9 mouse cellular contexts compared by ENCODE assay signal in genomic region chr11:69766872-69767624, GRCm38 (mm10). TPM values are rescaled to one million over a fixed set of nuclear protein-coding genes. Genes with fewer than 3 reads are reported as not detected.
DNase-seq lines count a peak whose midpoint lies in the region; ATAC-seq and TF ChIP-seq lines count a peak whose summit lies in the region.
"Had no signal": no experiment of that assay in that cellular context is flagged by ENCODE, and none has a peak within 500 bp of the region (broad histone marks: within the 10 kb centered on the region; RNA-seq: fewer than 3 reads in every experiment).

No protein-coding gene starts in this region.

- H3K9ac ChIP-seq in liver, adult 2 months (ENCODE audit: low read depth, low read length): peak overlapping the region; percentile 97
- H3K9ac ChIP-seq in heart, embryonic 13.5 days: peak overlapping the region; percentile 97
- H3K9ac ChIP-seq in limb, embryonic 13.5 days: peak overlapping the region; percentile 96
- H3K9ac ChIP-seq in neural tube, embryonic 13.5 days: peak overlapping the region; percentile 98

- peak overlapping the region; percentile 69 for H3K4me2 ChIP-seq in heart, embryonic 13.5 days
- H3K4me2 ChIP-seq in limb, embryonic 13.5 days (replicated peaks): peak overlapping the region; percentile 78
- H3K4me2 ChIP-seq in neural tube, embryonic 13.5 days: peak overlapping the region; percentile 60

- no peak for TF ChIP-seq POLR2A in liver, adult 2 months (IDR thresholded peaks at IDR 0.05; ENCODE audit: extremely low read depth, insufficient read depth, low read length)

- no peak; the same call in 1 of the 2 replicates for ATAC-seq in heart, embryonic 13.5 days (ENCODE audit: extremely low read depth, insufficient number of reproducible peaks, low FRiP score, low TSS enrichment)
- no peak for ATAC-seq in limb, embryonic 13.5 days (ENCODE audit: low FRiP score, low read depth)
- 0 out of 2 replicates have a peak, but pooled peaks have one; percentile 2 for ATAC-seq in neural tube, embryonic 13.5 days (ENCODE audit: low read depth)

- H3K4me1 ChIP-seq in liver, adult 2 months (ENCODE audit: control insufficient read depth, insufficient read depth, low read length): peaks cover 6% of the 10 kb centered on the region; the same call in 1 of the 2 replicates
- peaks cover 37% of the 10 kb centered on the region for H3K4me1 ChIP-seq in heart, embryonic 13.5 days
- H3K4me1 ChIP-seq in limb, embryonic 13.5 days: peaks cover 38% of the 10 kb centered on the region
- H3K4me1 ChIP-seq in neural tube, embryonic 13.5 days (replicated peaks): peaks cover 32% of the 10 kb centered on the region

- TF ChIP-seq CTCF in liver, adult 2 months (IDR thresholded peaks at IDR 0.05; ENCODE audit: low read depth, low read length): no peak

- peak overlapping the region; percentile 29 for H3K27ac ChIP-seq in liver, adult 2 months (replicated peaks; ENCODE audit: insufficient read depth, low read depth, low read length)
- H3K27ac ChIP-seq in heart, embryonic 13.5 days (replicated peaks): peak overlapping the region; percentile 87
- H3K27ac ChIP-seq in limb, embryonic 13.5 days: peak overlapping the region; percentile 92
- H3K27ac ChIP-seq in neural tube, embryonic 13.5 days (replicated peaks): no peak overlapping the region

- DNase-seq in liver, adult 2 months (ENCODE audit: extremely low read depth, low read depth, low spot score): no peak
- DNase-seq in liver: no peak
- no peak for DNase-seq in layer of hippocampus, adult 9-11 months
- DNase-seq in urinary bladder, postnatal 10 days (ENCODE audit: low spot score): no peak
- DNase-seq in urinary bladder, postnatal 25 days (ENCODE audit: low spot score): no peak

- H3K79me2 ChIP-seq in liver, adult 2 months (ENCODE audit: control insufficient read depth, insufficient read depth, low read length): peaks cover 18% of the 10 kb centered on the region; the same call in 1 of the 2 replicates

- no peaks in the 10 kb centered on the region for H3K36me3 ChIP-seq in liver, adult 2 months (ENCODE audit: control insufficient read depth, insufficient read depth, low read length)
- peaks cover 15% of the 10 kb centered on the region; the same call in 1 of the 2 replicates for H3K36me3 ChIP-seq in heart, embryonic 13.5 days
- no peaks in the 10 kb centered on the region for H3K36me3 ChIP-seq in limb, embryonic 13.5 days
- H3K36me3 ChIP-seq in neural tube, embryonic 13.5 days: no peaks in the 10 kb centered on the region

- WGBS in liver, adult 2 months: 62% methylated on average over 13 of the region's 13 CpGs
- WGBS in heart, embryonic 13.5 days: 46% methylated on average over 13 of the region's 13 CpGs
- WGBS in limb, embryonic 13.5 days: 55% methylated on average over 13 of the region's 13 CpGs
- whole genome bisulfite sequencing in neural tube, embryonic 13.5 days: 68% methylated on average over 13 of the region's 13 CpGs

- peak overlapping the region; percentile 27; the same call in 1 of the 2 replicates for H3K4me3 ChIP-seq in liver, adult 2 months (ENCODE audit: insufficient read depth, low read depth, low read length)
- peak overlapping the region; percentile 72 for H3K4me3 ChIP-seq in heart, embryonic 13.5 days
- peak overlapping the region; percentile 87 for H3K4me3 ChIP-seq in limb, embryonic 13.5 days
- peak overlapping the region; percentile 87 for H3K4me3 ChIP-seq in neural tube, embryonic 13.5 days

- no peaks in the 10 kb centered on the region for H3K9me3 ChIP-seq in heart, embryonic 13.5 days
- no peaks in the 10 kb centered on the region for H3K9me3 ChIP-seq in limb, embryonic 13.5 days
- H3K9me3 ChIP-seq in neural tube, embryonic 13.5 days: no peaks in the 10 kb centered on the region

- H3K27me3 ChIP-seq in liver, adult 2 months (ENCODE audit: control insufficient read depth, insufficient read depth, low read length): no peaks in the 10 kb centered on the region
- no peaks in the 10 kb centered on the region for H3K27me3 ChIP-seq in heart, embryonic 13.5 days (replicated peaks)
- H3K27me3 ChIP-seq in limb, embryonic 13.5 days: no peaks in the 10 kb centered on the region
- H3K27me3 ChIP-seq in neural tube, embryonic 13.5 days: no peaks in the 10 kb centered on the region

RNA-seq across cellular contexts. Expression of gene Zbtb4, which starts 1.3 kb away (rescaled TPM):
- total RNA-seq in liver, adult 2 months (2014; rRNA removed): 2.6 and 4.4 TPM in 2 replicates
- polyA plus RNA-seq in liver, adult 2 months (2012; rRNA removed): 8.2 and 9.7 TPM in 2 replicates
- polyA plus RNA-seq in heart, embryonic 13.5 days (2015; fragmentation: Nextera tagmentation; extraction: Ambion mirVana): 2.7 and 3.1 TPM in 2 replicates
- 3.2 and 3.4 TPM in 2 replicates for polyA plus RNA-seq in limb, embryonic 13.5 days (2015; fragmentation: Nextera tagmentation; extraction: Ambion mirVana)
- polyA plus RNA-seq in neural tube, embryonic 13.5 days (2015; fragmentation: Nextera tagmentation; extraction: Ambion mirVana): 2.5 and 2.9 TPM in 2 replicates

RNA-seq across cellular contexts. Expression of gene Slc35g3, which starts 5.3 kb away (rescaled TPM):
- not detected in 2 replicates for total RNA-seq in liver, adult 2 months (2014; rRNA removed)
- not detected in 2 replicates for polyA plus RNA-seq in liver, adult 2 months (2012; rRNA removed)
- 0.19 and 0.51 TPM in 2 replicates for polyA plus RNA-seq in heart, embryonic 13.5 days (2015; fragmentation: Nextera tagmentation; extraction: Ambion mirVana)
- polyA plus RNA-seq in limb, embryonic 13.5 days (2015; fragmentation: Nextera tagmentation; extraction: Ambion mirVana): not detected in 2 replicates
- 0.13 TPM in 1 of 2 replicates, not detected in the other for polyA plus RNA-seq in neural tube, embryonic 13.5 days (2015; fragmentation: Nextera tagmentation; extraction: Ambion mirVana)
- total RNA-seq: left cerebral cortex, postnatal 25 days had no signal

RNA-seq across cellular contexts. Expression of gene Polr2a, which starts 8.6 kb away (rescaled TPM):
- 10.0 and 12.6 TPM in 2 replicates for total RNA-seq in liver, adult 2 months (2014; rRNA removed)
- 9.9 and 10.6 TPM in 2 replicates for polyA plus RNA-seq in liver, adult 2 months (2012; rRNA removed)
- polyA plus RNA-seq in heart, embryonic 13.5 days (2015; fragmentation: Nextera tagmentation; extraction: Ambion mirVana): 16.1 and 19.1 TPM in 2 replicates
- polyA plus RNA-seq in limb, embryonic 13.5 days (2015; fragmentation: Nextera tagmentation; extraction: Ambion mirVana): 27.2 and 28.5 TPM in 2 replicates
- 22.9 and 27.2 TPM in 2 replicates for polyA plus RNA-seq in neural tube, embryonic 13.5 days (2015; fragmentation: Nextera tagmentation; extraction: Ambion mirVana)

RNA-seq across cellular contexts. Expression of gene Chrnb1, which starts 28.7 kb away (rescaled TPM):
- 0.46 and 0.54 TPM in 2 replicates for total RNA-seq in liver, adult 2 months (2014; rRNA removed)
- polyA plus RNA-seq in liver, adult 2 months (2012; rRNA removed): 0.28 and 0.35 TPM in 2 replicates
- 6.8 and 7.9 TPM in 2 replicates for polyA plus RNA-seq in heart, embryonic 13.5 days (2015; fragmentation: Nextera tagmentation; extraction: Ambion mirVana)
- 23.6 and 27.7 TPM in 2 replicates for polyA plus RNA-seq in limb, embryonic 13.5 days (2015; fragmentation: Nextera tagmentation; extraction: Ambion mirVana)
- 2.4 and 4.5 TPM in 2 replicates for polyA plus RNA-seq in neural tube, embryonic 13.5 days (2015; fragmentation: Nextera tagmentation; extraction: Ambion mirVana)

RNA-seq across cellular contexts. Expression of gene Fgf11, which starts 34.6 kb away (rescaled TPM):
- total RNA-seq in liver, adult 2 months (2014; rRNA removed): 0.18 and 0.20 TPM in 2 replicates
- polyA plus RNA-seq in liver, adult 2 months (2012; rRNA removed): 0.33 and 0.34 TPM in 2 replicates
- 2.0 and 2.3 TPM in 2 replicates for polyA plus RNA-seq in heart, embryonic 13.5 days (2015; fragmentation: Nextera tagmentation; extraction: Ambion mirVana)
- 2.8 and 2.9 TPM in 2 replicates for polyA plus RNA-seq in limb, embryonic 13.5 days (2015; fragmentation: Nextera tagmentation; extraction: Ambion mirVana)
- 6.8 and 8.9 TPM in 2 replicates for polyA plus RNA-seq in neural tube, embryonic 13.5 days (2015; fragmentation: Nextera tagmentation; extraction: Ambion mirVana)

Comparison
In these comparisons a context has a peak if more than half of its experiments do, and no peak if none do; other contexts are left out.
1. H3K4me3 ChIP-seq: peak in every context shown above with its lines; median percentile 87 in limb, embryonic 13.5 days; 87 in neural tube, embryonic 13.5 days; 72 in heart, embryonic 13.5 days; 27 in liver, adult 2 months.